Mouse (Mus musculus) adrenal gland, adult 18-20 months (tissue): ENCODE results near the gene Rps6kc1. TPM values are rescaled to one million over a fixed set of nuclear protein-coding genes. Genes with fewer than 3 reads are reported as not detected.
A peak's percentile ranks its signal among the peaks of the same experiment; 100 is the strongest.

ENCODE experiments used
- DNase-seq, 2 experiments: peaks; one replicate each; pipeline ENCODE4 v3.0.0; 2021 to 2022; ENCODE audit warnings: low spot score in 2 of 2
- total RNA-seq, 2 experiments: library from RNA; stranded (reverse); gene quantifications; 1 replicate in 1 of 2; 2 replicates in 1 of 2; pipeline ENCODE4 v1.2.3; 2021

Gene Rps6kc1
- total RNA-seq, 2 experiments from 2014 or later: 18.9 to 20.7 TPM

DNA sequence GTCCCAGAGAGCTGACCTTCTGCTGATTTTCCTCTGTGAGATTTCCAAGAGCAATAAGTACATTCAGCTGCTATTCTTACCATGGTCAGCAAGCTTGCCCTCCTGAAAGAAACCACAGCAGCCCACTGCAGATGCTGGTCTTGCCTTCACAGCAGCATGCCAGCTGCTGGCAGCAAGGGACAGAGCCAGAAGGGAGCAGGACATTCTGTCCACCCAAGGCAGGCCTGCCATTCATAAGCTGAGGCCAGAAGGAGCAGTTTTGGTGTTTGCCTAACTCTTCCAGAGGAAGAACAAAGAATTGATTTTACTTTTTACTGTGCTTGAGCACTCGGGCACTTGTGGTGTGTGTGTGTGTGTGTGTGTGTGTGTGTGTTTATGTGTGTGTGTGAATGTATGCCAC is 143.3 kb downstream of the Rps6kc1 start:
- no peak for DNase-seq

DNA sequence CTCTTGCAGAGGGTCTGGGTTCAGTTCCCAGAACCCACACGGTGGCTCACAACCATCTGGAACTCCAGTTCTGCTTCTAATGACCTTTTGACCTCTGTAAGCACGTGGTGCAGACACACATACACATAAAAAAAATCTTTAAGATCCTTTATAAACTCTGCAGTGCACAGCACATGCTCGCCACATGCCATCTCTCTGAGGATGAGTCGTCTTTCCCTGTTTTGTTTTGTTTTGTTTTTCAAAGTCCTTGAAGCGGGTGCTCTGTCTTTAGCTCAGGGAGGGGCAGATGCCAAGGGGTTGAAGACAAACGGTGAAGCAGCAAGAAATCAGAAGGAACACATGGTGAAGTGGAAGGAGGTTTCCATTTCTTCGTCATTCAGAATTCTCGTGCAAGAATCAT is 143.9 kb downstream of the Rps6kc1 start:
- DNase-seq: no peak

DNA sequence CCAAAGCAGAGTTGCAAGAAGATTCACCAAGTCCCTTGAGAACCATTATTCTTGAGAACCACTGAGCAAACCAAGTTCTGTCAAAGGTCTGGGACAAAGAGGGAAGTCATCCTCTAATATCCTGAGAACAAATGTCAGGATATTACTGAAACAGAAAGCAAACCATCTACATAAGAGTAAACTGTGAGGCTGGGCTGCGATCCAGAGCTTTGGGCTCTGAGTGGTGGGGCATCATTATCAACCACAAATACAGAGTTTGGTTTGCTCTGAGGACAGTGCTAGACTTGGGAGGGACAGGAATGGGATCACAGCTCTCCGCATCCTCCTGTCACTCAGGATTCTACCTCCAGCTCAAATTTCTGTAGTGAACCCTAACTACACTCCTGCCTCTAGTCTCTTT is 144.8 kb downstream of the Rps6kc1 start:
- no peak for DNase-seq

DNA sequence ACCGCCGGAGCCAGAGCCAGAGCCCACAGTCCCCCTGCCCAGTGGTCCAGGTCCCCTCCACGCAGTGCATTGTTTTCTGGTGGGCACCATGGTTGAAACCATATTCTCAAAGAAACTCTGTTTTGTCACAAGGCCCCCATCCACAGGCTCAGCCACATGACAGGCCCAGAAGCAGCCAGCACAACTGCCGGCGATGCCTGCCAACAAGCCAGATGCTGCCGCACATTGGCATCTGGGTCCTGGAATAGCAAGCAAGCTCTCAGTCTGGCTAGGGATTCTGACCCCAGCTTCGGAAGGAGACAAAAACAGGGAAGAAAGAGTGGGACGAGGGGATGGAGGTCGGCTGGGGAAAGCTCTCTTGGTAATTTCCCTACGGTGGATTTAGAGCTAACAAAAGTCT is 147.8 kb downstream of the Rps6kc1 start:
- no peak for DNase-seq

DNA sequence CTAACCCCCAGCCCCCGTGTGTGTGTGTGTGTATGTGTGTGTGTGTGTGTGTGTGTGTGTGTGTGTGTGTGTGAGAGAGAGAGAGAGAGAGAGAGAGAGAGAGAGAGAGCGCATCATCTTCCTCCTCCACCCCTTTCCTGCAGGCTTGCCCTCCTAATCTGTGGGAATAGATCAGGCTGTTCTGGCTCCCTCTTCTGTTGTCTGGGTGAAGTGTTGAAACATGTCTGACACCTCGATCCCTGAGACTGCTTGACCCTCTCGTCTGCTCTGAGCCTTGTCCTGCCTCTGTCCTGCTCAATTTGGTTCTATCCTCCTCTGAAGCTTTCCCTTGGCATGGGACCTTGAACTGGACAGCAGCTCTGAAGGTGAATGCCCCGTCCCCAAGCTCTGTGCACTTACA is 149.8 kb downstream of the Rps6kc1 start:
- DNase-seq: no peak

DNA sequence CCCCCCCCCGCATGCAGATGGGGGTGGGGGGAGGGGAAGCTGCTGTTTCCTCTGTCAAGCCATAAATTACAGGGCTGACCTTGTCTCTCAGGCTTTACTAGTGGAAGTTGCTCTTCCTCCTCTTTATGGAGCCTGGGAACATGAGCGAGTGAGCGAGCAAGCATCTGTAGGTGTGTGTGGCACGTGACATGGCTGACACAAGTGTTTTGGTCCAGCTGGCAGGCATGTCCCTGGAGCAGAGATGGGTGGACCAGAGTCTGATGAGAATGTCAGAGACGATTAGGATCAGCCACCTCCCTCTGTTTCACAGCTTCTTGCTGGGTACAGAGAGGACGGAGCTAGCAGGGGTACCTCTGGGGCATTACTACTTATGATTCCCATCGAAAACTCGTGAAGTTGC is 153.7 kb downstream of the Rps6kc1 start:
- DNase-seq: no peak

DNA sequence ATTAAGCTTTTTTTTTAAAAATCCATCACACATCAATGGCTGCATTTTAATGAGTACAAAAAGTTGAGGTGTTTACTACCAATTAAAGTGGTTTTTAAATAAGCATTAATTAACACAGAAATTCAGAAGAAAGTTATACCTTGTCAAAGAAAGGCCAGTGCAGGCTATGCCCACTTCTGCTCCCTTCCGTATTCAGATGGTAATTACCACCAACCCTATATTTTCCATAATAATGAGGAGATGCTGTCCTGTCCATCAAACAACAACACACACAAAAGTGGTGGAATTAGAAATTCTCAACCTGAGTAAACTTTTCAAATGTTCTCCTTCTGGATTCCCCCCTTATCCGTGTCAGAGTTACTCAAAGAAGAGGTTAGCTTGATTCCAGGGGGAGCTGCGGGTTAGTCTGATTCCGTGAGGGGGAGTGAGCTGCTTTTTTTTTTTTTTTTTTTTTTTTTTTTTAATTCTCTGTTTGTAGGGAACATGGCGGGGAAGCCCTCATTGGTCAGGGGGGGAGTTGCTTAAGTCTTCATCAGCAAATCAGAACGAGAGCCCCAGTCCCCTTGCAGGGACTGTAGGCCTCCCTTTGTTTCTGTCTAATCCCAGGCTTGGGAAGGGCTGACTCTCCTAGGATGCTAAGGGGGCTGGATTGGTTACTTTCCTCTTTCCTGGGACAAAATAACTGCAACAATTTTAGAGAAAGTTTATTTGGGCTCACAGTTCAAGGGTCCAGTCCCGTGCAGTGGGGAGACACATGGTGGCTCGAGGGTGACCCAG is 159.6 kb downstream of the Rps6kc1 start:
- DNase-seq: no peak

DNA sequence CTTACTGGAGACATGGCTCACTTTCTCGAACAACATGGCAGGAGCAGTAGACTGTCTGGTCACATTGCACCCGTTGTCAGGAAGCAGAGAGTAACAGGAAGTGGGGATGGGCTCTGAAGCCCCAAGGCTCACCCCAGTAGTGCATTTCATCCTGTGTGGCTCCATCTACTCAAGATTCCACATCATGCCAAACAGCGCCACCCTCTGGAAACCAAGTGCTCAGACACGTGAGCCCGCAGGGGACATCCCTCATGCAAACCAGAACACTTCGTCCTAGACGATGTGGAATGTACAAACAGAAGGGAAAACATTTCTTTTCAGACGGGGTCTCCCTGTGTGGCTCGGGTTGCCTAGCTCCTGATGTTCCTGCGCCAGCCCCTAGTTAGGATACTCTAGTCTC is 162.6 kb downstream of the Rps6kc1 start:
- no peak for DNase-seq

DNA sequence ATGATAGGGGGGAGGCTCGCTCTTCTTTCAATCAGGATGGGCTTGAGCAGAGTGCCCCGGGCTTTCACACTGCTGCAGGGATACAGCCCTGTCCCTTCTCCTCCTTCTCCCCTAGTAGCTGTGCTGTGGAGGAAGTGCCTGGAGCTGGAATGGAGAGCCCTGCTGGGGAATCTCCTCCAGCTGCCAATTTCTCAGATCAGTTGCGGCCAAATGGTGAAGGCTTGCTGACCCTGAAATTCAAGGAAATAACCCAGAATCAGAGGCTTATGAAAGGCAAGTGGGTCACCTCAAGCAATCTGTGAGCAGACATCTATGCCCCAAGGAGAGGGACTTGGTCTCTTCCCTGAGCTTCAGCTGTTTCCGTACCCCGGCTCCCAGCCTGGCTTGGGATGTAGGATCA is 170.1 kb downstream of the Rps6kc1 start:
- DNase-seq: no peak

DNA sequence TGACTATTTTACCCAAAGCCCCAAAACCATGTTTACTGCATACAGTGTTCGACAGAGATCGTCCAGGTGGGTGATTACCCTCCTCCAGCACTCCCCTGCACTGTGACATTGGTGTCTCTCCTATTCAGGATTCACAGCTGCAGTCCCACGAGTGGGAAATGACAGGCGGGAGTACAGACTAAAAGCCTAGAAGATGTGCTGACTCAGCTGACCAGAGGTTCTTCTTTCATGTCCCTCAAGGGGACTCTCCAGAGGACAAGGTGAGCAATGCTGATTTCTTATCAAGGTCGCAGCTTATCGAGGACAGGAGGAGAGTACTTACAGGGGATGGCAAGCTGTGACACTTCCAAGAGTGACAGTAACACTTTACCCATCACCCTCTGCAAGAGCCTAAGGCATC is 178.8 kb downstream of the Rps6kc1 start:
- DNase-seq: no peak

DNA sequence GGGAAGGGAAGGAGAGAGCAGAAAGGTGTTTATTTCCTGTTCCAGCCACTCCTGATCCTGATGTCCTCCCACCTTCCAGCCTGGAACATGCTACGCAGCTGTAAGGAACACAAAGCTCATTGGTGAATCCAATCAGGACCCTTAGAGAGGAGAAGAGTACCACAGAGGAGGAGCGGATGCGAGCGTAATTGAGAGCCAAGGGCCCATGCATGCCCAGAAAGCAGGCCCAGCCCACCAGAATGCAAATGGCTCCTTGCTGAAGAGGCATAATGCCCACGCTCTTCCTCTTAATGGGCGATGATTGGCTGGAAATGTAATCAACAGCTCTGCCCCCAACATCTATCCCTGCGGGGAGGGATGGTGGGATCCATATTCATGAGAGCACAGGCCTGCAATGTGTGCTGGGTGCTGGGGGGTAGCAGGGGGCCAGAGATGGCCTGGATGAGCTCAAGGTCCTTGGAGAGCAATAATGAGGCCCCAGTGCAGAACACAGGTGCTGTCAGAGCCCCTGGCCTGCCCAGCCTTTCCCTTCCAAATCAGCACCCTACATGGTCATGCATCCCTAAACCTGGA is 182.0 kb downstream of the Rps6kc1 start:
- DNase-seq: no peak

DNA sequence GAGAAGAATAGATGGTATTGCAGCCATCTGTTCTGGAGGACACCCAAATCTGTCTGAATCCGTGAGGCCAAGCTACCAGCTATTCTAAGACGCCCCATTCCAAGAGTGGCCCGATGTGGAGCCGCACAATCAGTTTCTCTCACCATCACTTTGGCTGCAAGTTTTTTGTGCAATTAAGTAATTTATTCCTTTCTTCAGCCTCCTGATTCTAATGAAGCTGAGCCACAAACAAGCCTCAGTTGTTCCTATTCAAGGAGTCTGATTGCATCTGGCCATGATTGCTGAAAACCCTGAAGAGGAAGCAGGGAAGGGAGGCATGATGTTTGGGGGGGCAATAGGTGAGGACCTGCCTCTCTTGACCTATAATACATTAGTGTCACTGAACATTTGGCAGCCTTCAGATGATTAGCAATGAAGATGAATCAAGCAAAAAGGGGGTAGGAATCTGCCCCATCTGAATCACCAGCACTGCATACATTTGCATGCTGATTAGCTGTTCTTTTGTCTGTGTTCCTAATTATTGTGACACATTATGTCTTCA is 183.4 kb downstream of the Rps6kc1 start:
- DNase-seq: no peak

DNA sequence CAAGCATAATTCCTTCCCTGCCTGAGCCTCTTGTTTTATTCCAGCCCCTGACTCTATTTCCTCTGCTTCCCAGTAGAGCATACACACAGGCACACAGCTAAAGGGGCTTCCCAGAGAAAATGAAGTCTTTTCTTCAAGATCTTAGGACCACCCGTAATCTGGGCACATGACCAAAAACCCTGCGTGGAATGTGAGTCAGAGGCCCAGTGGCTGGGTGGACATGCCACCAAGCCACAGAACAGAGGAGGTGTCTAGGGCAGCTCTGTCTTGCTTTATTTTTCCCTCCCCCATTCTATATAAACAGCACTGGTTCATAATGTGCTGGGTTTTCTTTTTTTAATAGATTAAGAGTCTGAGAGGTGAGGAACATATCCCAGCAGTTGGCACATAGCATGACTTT is 184.2 kb downstream of the Rps6kc1 start:
- no peak for DNase-seq

DNA sequence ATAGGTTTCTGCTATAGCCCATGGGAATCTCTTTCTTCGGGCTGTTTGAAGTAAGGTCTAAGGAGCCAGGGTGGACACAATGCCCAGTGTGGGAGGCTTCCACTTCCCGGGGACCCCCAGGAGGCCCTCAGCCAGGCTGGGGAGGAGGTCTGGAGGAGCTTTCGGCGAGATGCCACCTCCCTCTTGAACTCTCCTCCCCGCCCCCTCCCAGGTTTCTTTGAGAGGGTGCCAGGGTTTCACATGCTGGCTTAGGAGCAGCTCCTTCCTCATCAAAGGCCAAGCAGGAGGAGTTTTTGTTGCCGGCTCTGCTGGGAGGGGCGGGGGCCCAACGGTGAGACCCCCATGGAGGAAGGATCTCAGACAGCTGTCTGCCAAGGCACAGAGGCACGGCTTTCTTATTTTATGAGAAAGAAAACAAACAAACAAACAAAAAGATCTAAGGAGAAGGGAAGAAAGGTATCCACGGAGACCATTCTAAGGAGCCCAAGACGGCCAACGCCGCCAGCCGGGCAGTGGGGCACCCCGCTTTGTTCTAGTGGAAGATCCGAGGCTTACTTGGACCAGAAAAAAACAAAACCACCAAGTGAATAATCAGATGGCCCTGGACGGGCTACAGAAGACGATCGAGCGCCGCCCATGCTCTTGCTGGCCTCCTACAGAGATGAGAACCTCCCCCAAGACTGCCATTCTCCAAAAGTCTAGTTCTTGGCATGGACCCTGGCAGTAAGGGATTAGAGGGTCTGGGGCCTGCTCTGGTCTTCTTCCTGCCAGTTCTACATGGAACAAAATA is 186.8 kb downstream of the Rps6kc1 start:
- no peak for DNase-seq

DNA sequence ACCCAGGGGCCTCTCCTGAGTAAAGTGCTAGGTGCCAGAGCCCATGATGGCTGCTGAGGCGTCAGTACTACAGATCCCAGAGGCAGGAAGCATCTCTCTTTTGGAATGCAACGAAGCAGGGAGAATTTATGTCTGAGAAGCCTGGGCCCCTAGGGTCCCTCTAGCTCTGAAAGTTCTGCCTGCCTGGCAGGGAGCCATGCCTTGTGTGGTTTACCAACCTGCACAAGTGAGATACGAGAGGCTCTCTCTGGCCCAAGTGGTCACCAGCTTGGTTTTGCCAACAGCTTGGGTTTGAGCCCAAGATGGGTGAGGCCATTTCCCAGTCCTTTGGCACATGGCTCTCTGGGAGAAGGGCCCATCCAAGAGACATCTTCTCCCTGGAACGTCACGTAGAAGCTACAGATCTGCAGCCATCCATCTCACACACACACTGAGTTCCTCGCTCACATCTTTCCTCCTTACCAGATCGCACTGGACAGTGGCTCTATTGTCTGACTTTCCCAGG is 187.6 kb downstream of the Rps6kc1 start:
- no peak for DNase-seq

DNA sequence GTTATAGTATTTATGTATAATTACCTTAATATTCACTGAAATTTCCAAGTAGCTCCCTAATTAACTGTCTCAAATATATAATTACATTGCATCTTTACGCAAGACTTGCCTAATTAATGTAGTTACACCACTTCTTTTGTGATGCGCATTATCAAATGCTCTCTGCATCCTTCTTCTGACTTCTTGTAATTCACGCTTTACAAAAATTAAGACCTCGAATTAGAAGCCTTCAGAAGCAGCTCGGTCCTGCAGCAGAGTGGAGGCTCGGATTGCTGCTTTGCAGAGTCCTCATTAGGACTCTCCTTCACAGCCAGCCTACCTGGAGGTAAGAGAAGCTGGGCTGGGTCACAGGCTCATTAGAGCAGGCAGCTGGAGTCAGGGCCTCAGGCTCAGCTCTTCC is 197.7 kb downstream of the Rps6kc1 start:
- DNase-seq: no peak

DNA sequence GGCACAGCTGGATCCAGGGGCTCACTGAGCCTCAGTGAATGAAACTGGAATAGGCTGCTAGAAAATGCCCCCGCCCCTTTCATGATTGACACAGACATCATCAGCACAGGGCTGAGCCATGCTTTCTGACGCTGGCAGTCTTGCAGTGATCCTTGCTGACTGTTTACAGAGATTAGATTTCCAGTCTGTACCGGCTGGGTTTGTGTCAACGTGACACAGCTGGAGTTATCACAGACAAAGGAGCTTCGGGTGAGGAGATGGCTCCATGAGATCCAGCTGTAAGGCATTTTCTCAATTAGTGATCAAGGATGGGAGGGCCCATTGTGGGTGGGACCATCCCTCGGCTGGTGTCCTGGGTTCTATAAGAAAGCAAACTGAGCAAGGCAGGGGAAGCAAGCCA is 214.0 kb downstream of the Rps6kc1 start:
- no peak for DNase-seq

DNA sequence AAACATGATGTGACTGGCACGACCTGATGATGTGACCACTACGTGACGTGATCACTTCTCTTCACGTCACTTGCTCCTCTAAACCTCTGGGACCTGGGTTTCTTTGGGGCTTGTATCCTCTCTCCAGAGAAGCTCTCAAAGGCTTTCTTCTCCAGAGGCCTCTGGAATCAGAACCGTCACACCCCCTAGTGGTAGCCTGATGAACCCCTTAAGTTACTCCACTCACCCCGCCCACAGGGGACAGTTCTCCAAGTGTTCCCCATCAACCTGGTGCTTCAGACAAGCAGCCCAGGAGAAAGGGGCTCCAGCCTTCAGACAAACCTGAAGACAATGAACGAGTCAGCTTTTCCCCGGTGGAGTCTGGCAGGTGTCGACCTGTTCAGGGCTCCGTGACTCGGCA is 216.0 kb downstream of the Rps6kc1 start:
- DNase-seq: peak; percentile 51 to 69

DNA sequence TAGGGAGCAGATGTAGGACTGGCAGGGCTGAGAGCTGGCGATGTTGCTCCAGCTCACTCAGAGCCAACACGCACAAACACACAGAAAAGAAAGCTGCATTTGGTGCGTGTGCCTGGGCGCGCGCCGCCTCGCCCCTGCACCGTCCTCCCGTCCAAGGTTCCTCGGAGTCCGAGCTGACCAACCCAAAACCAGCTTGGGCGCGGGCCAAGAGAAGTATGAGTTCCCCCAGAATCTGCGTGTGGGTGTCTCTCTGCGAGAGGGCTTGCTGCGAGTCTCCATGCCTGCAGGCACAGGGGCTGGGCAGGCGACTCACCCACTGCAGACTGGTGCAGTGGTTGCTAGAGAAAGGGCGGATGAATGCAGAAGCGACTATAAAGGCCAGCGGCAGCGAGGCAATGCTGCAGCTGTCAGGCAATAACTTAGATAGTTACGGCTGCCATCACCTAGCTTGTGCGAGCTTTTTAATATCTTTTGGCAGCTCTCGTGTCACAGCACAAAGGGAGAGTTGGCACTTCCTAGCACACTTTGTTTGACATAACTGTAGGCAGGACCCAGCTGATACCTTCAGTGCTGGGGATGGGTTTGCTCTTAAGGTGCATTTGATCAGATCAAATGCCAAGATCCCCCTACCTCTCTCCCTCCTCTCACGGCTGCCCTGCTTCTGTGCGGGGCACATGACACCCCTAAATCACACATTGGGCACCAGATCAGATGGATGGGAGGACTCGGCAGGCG is 220.9 kb downstream of the Rps6kc1 start:
- DNase-seq: peak in 1 of 2 experiments; percentile 35

DNA sequence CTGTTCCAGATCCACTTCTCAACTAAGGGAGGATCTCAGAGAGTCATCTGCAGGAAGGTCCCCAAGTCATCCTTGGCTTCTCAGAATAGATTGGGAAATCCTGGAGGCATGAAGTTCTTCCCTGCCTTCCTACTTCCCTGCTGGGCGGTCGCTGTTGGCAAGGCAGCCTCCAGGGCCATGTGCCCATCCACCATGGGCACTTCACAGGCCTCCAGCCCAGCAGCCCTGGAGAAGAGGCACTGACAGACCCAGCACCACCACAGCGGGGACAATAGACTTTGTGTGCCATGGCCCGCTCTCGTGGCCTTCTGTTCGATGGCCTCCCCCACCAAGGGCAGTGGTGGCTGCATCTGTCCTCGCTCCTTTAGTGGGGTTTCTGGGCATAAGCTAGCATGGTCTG is 228.5 kb downstream of the Rps6kc1 start:
- DNase-seq: no peak
